ENCODE assay signal across 9 mouse cellular contexts in the genomic region with DNA sequence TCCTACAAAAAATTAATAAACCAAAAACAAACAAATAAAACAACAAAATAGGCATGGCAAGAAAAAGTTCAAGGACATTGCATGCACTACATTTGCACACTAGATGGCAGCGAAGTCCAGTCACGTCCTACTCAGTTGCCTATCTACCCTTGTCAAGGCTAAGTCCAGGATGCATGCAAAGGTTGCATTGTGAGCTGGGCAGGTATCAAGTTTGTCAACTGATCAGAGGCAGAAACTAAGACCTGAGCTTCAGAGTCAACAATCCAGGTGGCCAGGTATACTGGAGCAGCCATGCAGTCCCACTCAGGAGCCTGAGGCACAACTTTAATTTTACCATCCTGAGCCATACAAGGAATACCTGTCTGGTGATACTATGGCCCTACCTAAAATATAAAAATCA. TPM values are rescaled to one million over a fixed set of nuclear protein-coding genes. Genes with fewer than 3 reads are reported as not detected.
DNase-seq lines count a peak whose midpoint lies in the region; ATAC-seq lines count a peak whose summit lies in the region.
"Had no signal": no experiment of that assay in that cellular context is flagged by ENCODE, and none has a peak within 500 bp of the region (broad histone marks: within the 10 kb centered on the region; RNA-seq: fewer than 3 reads in every experiment).

No protein-coding gene starts in this region.

- no peak overlapping the region; a peak in 1 of 4 replicates for H3K27ac ChIP-seq in heart, embryonic 14.5 days (replicated peaks in 1 of 2; ENCODE audit: control insufficient read depth in 1 of 2, insufficient read depth in 1 of 2, low read depth in 2 of 2, low read length in 2 of 2)
- no peak overlapping the region for H3K27ac ChIP-seq in kidney, embryonic 16.5 days (ENCODE audit: low read length)

- H3K9me3 ChIP-seq in heart, embryonic 14.5 days (ENCODE audit: control insufficient read depth, low read length) = no peaks in the 10 kb centered on the region
- no peaks in the 10 kb centered on the region for H3K9me3 ChIP-seq in kidney, embryonic 16.5 days (ENCODE audit: low read length)
- H3K9me3 ChIP-seq: neural tube, embryonic 12.5 days had no signal

- 0% methylated on average over 2 of the region's 2 CpGs for WGBS in heart, embryonic 14.5 days
- 3% methylated on average over 2 of the region's 2 CpGs for WGBS in kidney, embryonic 16.5 days

- H3K4me3 ChIP-seq in heart, embryonic 14.5 days (ENCODE audit: control insufficient read depth in 1 of 2, insufficient read depth in 1 of 2, low read depth in 1 of 2, low read length in 2 of 2) = no peak overlapping the region
- no peak overlapping the region for H3K4me3 ChIP-seq in kidney, embryonic 16.5 days (ENCODE audit: low read length)
- H3K4me3 ChIP-seq: neural tube, embryonic 12.5 days had no signal

- H3K27me3 ChIP-seq in heart, embryonic 14.5 days (ENCODE audit: control insufficient read depth, insufficient read depth, low read length) = no peaks in the 10 kb centered on the region
- no peaks in the 10 kb centered on the region for H3K27me3 ChIP-seq in kidney, embryonic 16.5 days (ENCODE audit: insufficient read depth, low read length)
- H3K27me3 ChIP-seq in splenic B cell, adult 2 months (ENCODE audit: control insufficient read depth, insufficient read depth, low read length, poor library complexity, severe bottlenecking) = no peaks in the 10 kb centered on the region
- H3K27me3 ChIP-seq: neural tube, embryonic 12.5 days had no signal

- no peak overlapping the region for H3K4me2 ChIP-seq in heart, embryonic 14.5 days (ENCODE audit: low read length)
- no peak overlapping the region for H3K4me2 ChIP-seq in kidney, embryonic 16.5 days (replicated peaks; ENCODE audit: low read depth, low read length)

- peak; percentile 68 for DNase-seq in gastrocnemius, adult 18-20 months (ENCODE audit: low spot score)
- no peak for DNase-seq in gastrocnemius, postnatal 10 days
- peak; percentile 66 for DNase-seq in MEL-GATA-1-ER (ENCODE audit: extremely low read depth, low read depth)
- peak; percentile 69 for DNase-seq in lung, postnatal 14 days
- peak; percentile 86 for DNase-seq in splenic B cell, adult 2 months (ENCODE audit: low read depth, low spot score)

- peaks cover 3 to 23% of the 10 kb centered on the region in 2 experiments for H3K4me1 ChIP-seq in heart, embryonic 14.5 days (ENCODE audit: control insufficient read depth in 2 of 2, insufficient read depth in 2 of 2, low read length in 2 of 2)
- peaks cover 22% of the 10 kb centered on the region for H3K4me1 ChIP-seq in kidney, embryonic 16.5 days (ENCODE audit: insufficient read depth, low read length)

- H3K36me3 ChIP-seq in heart, embryonic 14.5 days (ENCODE audit: control insufficient read depth, insufficient read depth, low read length) = peaks cover 36% of the 10 kb centered on the region
- peaks cover 29% of the 10 kb centered on the region for H3K36me3 ChIP-seq in kidney, embryonic 16.5 days (ENCODE audit: insufficient read depth, low read length)
- peaks cover 14% of the 10 kb centered on the region for H3K36me3 ChIP-seq in splenic B cell, adult 2 months (ENCODE audit: control insufficient read depth, insufficient read depth, low read length, poor library complexity, severe bottlenecking)

- peak; percentile 46 for ATAC-seq in common myeloid progenitor, adult 5-6 weeks (replicated peaks; ENCODE audit: low read depth, poor library complexity, severe bottlenecking)
- peak; percentile 47 for ATAC-seq in heart, embryonic 14.5 days (ENCODE audit: insufficient number of reproducible peaks, insufficient read depth, low FRiP score, low read depth)
- peak; percentile 64 for ATAC-seq in kidney, embryonic 16.5 days (ENCODE audit: low FRiP score, low TSS enrichment)

- H3K9ac ChIP-seq in heart, embryonic 14.5 days (ENCODE audit: low read length) = no peak overlapping the region
- no peak overlapping the region for H3K9ac ChIP-seq in kidney, embryonic 16.5 days (replicated peaks; ENCODE audit: low read length)
- H3K9ac ChIP-seq: neural tube, embryonic 12.5 days had no signal

RNA-seq across cellular contexts. Expression of a gene that starts 21.9 kb away (rescaled TPM):
- 10 to 100 TPM; 70.6 to 74.4 TPM for total RNA-seq in gastrocnemius, adult 18-20 months (2021)
- total RNA-seq in gastrocnemius, postnatal 10 days (2021) = 10 to 100 TPM; 56.0 to 59.6 TPM
- 23.5 and 30.9 TPM in 2 replicates for total RNA-seq in common myeloid progenitor, adult 5-6 weeks (2017)
- polyA plus RNA-seq in heart, embryonic 14.5 days (2014; fragmentation: Nextera tagmentation; extraction: Ambion mirVana) = 56.9 and 62.3 TPM in 2 replicates
- polyA plus RNA-seq in kidney, embryonic 16.5 days (2015; fragmentation: Nextera tagmentation; extraction: Ambion mirVana) = 82.9 and 85.3 TPM in 2 replicates

RNA-seq across cellular contexts. Expression of a gene that starts 52.4 kb away (rescaled TPM):
- total RNA-seq in gastrocnemius, adult 18-20 months (2021) = 10 to 100 TPM; 41.4 to 45.4 TPM
- 100 to 1,000 TPM in 1 of 2 experiments, 10 to 100 TPM in 1; 88.0 to 113 TPM for total RNA-seq in gastrocnemius, postnatal 10 days (2021)
- total RNA-seq in common myeloid progenitor, adult 5-6 weeks (2017) = 11.9 and 18.1 TPM in 2 replicates
- polyA plus RNA-seq in heart, embryonic 14.5 days (2014; fragmentation: Nextera tagmentation; extraction: Ambion mirVana) = 35.7 and 39.0 TPM in 2 replicates
- 18.1 and 21.5 TPM in 2 replicates for polyA plus RNA-seq in kidney, embryonic 16.5 days (2015; fragmentation: Nextera tagmentation; extraction: Ambion mirVana)
